Mouse (Mus musculus) midbrain, embryonic 11.5 days (tissue): ENCODE measurements around the gene Tmem59l. TPM values are rescaled to one million over a fixed set of nuclear protein-coding genes. Genes with fewer than 3 reads are reported as not detected.

Experiments used
- ATAC-seq: fragments of 200-750 bp; cut with Nextera tagmentation; 2 replicates; pipeline ENCODE4 v1.8.0; 2017; ENCODE audit warnings: moderate TSS enrichment, moderate library complexity; ENCODE audit not compliant: low FRiP score
- DNase-seq: peaks from one replicate; pipeline ENCODE4 v3.0.0; 2015; ENCODE audit warnings: low spot score; ENCODE audit errors: missing footprints
- H3K27ac ChIP-seq: fragments of 300-500 bp; sonication (generic); 2 replicates; pipeline ENCODE4 v1.5.1; 2014; ENCODE audit warnings: low read depth, low read length
- H3K27me3 ChIP-seq: fragments of 300-500 bp; sonication (generic); 2 replicates; pipeline ENCODE4 v1.6.1; 2014; ENCODE audit warnings: mild to moderate bottlenecking, low read length, moderate library complexity, mixed read lengths; ENCODE audit not compliant: control insufficient read depth, insufficient read depth
- H3K36me3 ChIP-seq: fragments of 300-500 bp; sonication (generic); 2 replicates; pipeline ENCODE4 v1.6.1; 2014; ENCODE audit warnings: mild to moderate bottlenecking, low read length, moderate library complexity, mixed read lengths; ENCODE audit not compliant: control insufficient read depth, insufficient read depth
- H3K4me1 ChIP-seq: fragments of 300-500 bp; sonication (generic); 2 replicates; pipeline ENCODE4 v1.6.1; 2014; ENCODE audit warnings: low read length; ENCODE audit not compliant: control insufficient read depth, insufficient read depth
- H3K4me2 ChIP-seq: fragments of 300-500 bp; sonication (generic); 2 replicates; pipeline ENCODE4 v1.6.1; 2014; ENCODE audit warnings: mild to moderate bottlenecking, moderate library complexity
- H3K4me3 ChIP-seq: fragments of 300-500 bp; sonication (generic); 2 replicates; pipeline ENCODE4 v1.5.1; 2014; ENCODE audit warnings: low read depth, low read length
- H3K9ac ChIP-seq: fragments of 300-500 bp; sonication (generic); 2 replicates; pipeline ENCODE4 v1.6.1; 2014; ENCODE audit warnings: low read length
- H3K9me3 ChIP-seq: fragments of 300-500 bp; sonication (generic); 2 replicates; pipeline ENCODE4 v1.6.1; 2016; ENCODE audit warnings: low read length; ENCODE audit not compliant: control insufficient read depth
- WGBS: fragments of 180-500 bp; shearing (Covaris S2); extraction: QIAGEN DNeasy Blood & Tissue Kit; methylation state at CpG from one replicate; pipeline ENCODE4 v1.1.7; 2014; 5-methylcytosine and 5-hydroxymethylcytosine counted together
- polyA plus RNA-seq: library from polyadenylated mRNA; unstranded; fragments of >200 nt; fragmentation: Nextera tagmentation; extraction: Ambion mirVana; gene quantifications from 2 replicates; pipeline ENCODE4 v1.2.1, GENCODE M21; 2014

Gene Tmem59l
- polyA plus RNA-seq, 1 experiment from 2014 or later, result 12.3 TPM

DNA sequence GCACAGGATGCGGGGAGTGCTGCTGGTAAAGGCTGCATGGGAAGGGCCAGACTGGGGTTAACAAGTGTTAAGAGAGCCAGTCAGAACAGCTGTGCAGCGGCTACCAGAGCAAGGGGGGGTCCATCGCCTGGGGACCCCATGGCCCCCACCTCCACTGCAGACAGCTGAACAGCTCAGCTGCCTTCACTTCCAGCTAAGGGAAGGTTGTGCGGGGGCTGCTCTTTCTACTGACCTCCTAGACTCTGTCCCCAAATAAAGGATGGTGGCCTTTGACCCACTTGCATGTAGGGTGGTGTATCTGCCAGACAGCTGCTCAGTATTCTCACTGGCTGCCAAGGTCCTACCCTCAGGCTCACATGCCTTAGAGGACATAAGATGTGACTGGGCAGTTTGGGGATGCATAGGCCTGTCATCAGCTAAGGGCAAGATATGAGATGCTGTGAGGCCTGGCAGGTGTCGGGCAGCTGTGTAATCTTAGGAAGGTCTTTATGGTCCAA lies 19.9 kb downstream of the Tmem59l start:
- peak; percentile 72 for DNase-seq
- Histone ChIP-seq H3K27ac (no peak overlapping the region), H3K27me3 (no peaks in the 10 kb centered on the region), H3K9ac (no peak overlapping the region), H3K36me3 (no peaks in the 10 kb centered on the region), H3K4me2 (no peak overlapping the region), H3K9me3 (no peaks in the 10 kb centered on the region), H3K4me3 (no peak overlapping the region), H3K4me1 (no peaks in the 10 kb centered on the region)
- ATAC-seq, result no peak
- WGBS, result 67% methylated on average over 5 of the region's 5 CpGs

DNA sequence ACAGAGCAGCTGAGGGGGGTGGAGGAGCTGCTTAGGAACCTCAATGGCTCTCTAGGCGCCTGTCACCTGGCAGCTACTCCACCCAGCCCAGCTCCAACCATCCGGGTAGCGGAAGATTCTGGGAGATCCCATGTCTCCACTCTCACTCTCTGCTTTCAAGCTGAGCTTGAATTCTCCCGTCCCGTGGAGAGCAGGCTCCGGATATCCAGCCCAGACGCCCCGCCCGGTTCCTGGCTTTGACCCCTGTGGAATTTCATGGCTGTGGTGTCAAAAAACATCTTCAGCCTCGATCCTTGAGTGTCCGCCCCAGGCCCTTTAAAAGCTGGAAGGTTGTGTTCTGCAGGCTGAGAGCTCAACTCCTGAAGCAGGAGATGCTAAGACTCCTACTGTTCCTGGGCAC lies 20.4 kb downstream of the Tmem59l start:
- Histone ChIP-seq H3K9ac (no peak overlapping the region), H3K36me3 (no peaks in the 10 kb centered on the region), H3K27me3 (no peaks in the 10 kb centered on the region), H3K9me3 (no peaks in the 10 kb centered on the region), H3K4me1 (no peaks in the 10 kb centered on the region), H3K4me2 (no peak overlapping the region), H3K4me3 (no peak overlapping the region), H3K27ac (no peak overlapping the region)
- 75% methylated on average over 11 of the region's 11 CpGs for WGBS
- peak; percentile 14 for DNase-seq
- no peak for ATAC-seq

DNA sequence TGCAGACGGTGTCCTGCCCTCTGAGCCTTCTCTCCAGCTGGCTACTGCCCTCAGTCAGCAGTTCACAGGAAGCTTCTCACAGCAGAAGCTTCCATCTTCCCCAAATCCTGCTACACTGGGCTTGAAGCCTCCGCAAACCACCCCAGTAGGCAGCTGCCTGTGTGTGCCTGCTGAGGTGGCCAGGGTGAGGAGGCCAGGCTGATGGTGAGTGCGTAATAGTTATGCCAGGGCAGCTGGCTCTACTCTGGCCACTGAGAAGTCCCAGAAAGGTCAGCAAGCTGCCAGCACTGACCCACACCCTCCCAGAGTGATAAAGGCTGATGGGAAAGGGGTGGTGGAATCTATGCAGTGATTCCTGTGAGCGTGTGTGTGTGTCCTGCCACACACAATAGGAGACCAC lies 20.9 kb downstream of the Tmem59l start:
- H3K9me3 ChIP-seq, result no peaks in the 10 kb centered on the region

DNA sequence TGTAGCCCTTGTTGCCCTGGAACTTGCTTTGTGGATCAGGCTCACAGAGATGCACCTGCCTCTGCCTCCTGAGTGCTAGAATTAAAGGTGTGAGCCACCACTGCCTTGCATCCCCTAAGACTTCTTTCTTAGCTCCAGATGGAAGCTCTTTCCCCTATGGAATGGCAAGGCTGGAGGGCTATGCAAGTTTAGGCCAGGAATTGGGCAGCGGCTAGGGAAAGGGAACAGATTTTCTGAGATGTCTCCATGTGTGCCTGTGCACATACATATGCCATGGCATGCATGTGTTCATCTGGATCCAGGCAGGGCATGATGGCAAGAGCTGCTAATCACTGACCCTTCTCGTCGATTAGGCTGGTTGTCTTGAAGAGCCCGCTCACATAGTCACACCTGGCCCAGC lies 21.5 kb downstream of the Tmem59l start:
- 96% methylated on average over 4 of the region's 4 CpGs for WGBS
- Histone ChIP-seq H3K36me3 (no peaks in the 10 kb centered on the region), H3K4me3 (no peak overlapping the region), H3K27ac (no peak overlapping the region), H3K4me2 (no peak overlapping the region), H3K9me3 (no peaks in the 10 kb centered on the region), H3K27me3 (no peaks in the 10 kb centered on the region), H3K4me1 (no peaks in the 10 kb centered on the region), H3K9ac (no peak overlapping the region)
- DNase-seq, result no peak
- ATAC-seq, result no peak

More for the DNA sequence above, 20.9 kb downstream of the Tmem59l start:
- H3K9ac ChIP-seq, result no peak overlapping the region
- no peak overlapping the region for H3K4me3 ChIP-seq
- 81% methylated on average over 4 of the region's 4 CpGs for WGBS
- H3K27ac ChIP-seq, result no peak overlapping the region
- H3K4me2 ChIP-seq, result no peak overlapping the region
- DNase-seq (peak; percentile 53), ATAC-seq (no peak)
- no peaks in the 10 kb centered on the region for H3K36me3 ChIP-seq
- H3K4me1 ChIP-seq, result no peaks in the 10 kb centered on the region
- no peaks in the 10 kb centered on the region for H3K27me3 ChIP-seq

DNA sequence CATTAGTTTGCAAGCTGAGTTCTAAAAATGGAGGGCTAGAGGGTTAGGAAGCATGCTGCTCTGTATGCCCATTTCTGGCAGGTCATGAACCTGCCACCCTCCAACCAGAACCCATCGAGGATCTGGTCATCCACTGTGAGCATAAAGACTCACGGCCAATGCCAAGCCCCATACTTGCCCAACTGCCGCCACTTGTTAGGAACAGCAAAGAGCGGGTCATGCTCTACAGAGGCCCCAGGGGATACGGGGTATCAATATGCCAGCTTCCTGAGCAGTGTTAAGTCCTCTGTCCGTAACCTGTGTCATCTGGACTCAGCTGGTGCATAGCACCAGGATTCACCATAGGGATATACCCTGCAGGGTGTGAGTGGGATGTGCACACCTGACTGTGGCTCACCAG lies 23.0 kb downstream of the Tmem59l start:
- Histone ChIP-seq H3K36me3 (no peaks in the 10 kb centered on the region), H3K9ac (no peak overlapping the region), H3K9me3 (no peaks in the 10 kb centered on the region; the same call in 1 of the 2 replicates), H3K4me1 (no peaks in the 10 kb centered on the region), H3K27me3 (no peaks in the 10 kb centered on the region), H3K27ac (no peak overlapping the region), H3K4me3 (no peak overlapping the region), H3K4me2 (no peak overlapping the region)
- DNase-seq, result no peak
- WGBS, result 94% methylated on average over 6 of the region's 6 CpGs
- ATAC-seq, result no peak

DNA sequence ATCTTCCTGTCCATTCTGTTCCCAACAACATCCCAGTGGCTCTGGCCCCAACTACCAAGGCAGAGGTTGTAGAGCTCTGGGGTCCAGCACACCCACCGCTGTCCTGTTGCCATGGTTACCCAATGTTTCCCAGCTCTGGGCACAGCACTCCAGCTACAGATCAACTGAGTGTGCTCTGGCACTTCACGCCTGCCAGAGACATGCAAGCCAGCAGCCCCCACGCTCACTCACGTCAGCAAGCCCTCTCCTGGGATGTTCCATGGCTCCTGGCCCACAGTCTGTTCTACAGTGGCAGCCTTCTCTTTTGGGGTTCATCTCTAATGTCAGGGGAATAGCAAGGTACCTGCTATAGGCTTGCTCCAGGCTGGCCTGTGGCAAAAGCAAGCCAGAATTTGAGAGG lies 23.9 kb downstream of the Tmem59l start:
- no peak for ATAC-seq
- H3K36me3 ChIP-seq, result no peaks in the 10 kb centered on the region

DNA sequence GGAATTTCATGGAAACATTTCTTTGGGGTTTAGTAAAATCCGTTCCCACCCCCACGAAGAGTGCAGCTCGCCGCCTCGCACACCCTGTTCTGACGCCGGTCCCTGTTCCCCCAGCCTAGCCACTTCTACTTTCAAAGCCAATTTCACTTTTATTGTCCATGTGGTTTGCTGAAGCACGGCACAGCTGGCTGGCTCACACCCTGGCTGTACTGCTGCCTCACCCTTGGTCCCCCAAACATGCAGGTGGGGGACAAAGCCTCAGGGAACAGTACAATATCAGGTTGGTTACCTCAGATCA lies 24.7 kb downstream of the Tmem59l start:
- 92% methylated on average over 8 of the region's 8 CpGs for WGBS
- Histone ChIP-seq H3K9ac (no peak overlapping the region), H3K4me1 (no peaks in the 10 kb centered on the region), H3K27me3 (no peaks in the 10 kb centered on the region), H3K4me2 (no peak overlapping the region), H3K27ac (no peak overlapping the region), H3K4me3 (no peak overlapping the region), H3K36me3 (no peaks in the 10 kb centered on the region), H3K9me3 (no peaks in the 10 kb centered on the region; the same call in 1 of the 2 replicates)
- DNase-seq (no peak), ATAC-seq (no peak)

More for the DNA sequence above, 23.9 kb downstream of the Tmem59l start:
- no peaks in the 10 kb centered on the region for H3K27me3 ChIP-seq
- H3K27ac ChIP-seq, result no peak overlapping the region
- no peak overlapping the region for H3K4me3 ChIP-seq
- no peaks in the 10 kb centered on the region for H3K4me1 ChIP-seq
- no peaks in the 10 kb centered on the region; the same call in 1 of the 2 replicates for H3K9me3 ChIP-seq
- H3K9ac ChIP-seq, result no peak overlapping the region
- 80% methylated on average over 4 of the region's 4 CpGs for WGBS
- no peak overlapping the region for H3K4me2 ChIP-seq
- DNase-seq, result peak; percentile 59

DNA sequence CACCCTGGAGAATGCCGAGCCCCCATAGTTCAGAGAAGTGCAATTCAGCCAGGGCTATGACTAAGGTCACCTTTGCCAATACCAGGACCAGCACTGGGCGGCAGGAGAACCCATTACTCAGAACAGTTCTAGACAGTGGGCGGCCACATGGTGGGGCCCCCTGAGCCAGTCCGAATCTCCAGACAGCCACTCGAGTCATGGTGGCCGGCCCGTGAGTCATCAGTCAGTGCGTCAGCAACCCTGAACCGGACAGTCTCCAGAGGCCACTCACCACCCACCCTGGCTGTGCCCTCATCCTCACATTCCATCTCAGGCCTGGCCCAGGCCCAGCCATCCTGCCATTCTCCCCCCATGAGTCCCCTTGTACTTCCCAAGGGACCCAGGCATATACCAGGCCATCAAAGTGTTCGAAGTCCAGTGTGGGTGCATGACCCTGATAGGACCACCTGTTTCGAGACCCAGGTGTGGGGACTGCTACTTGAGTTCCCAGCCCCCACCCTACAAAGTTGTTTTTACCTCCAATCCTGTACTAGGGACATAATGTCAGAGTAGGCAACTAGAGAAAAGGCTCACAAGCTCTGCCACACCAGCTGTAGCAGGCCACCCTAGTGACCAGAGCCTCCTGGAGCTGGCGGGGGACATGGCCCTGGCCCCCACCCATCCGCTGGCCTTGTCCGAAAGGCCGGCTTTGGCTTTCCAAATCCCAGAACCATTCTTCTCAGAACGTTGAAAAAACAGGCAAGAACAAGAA lies 25.2 kb downstream of the Tmem59l start:
- H3K4me1 ChIP-seq, result no peaks in the 10 kb centered on the region
- DNase-seq (peak; percentile 64), ATAC-seq (no peak)
- H3K4me3 ChIP-seq, result no peak overlapping the region
- H3K4me2 ChIP-seq, result no peak overlapping the region
- H3K9ac ChIP-seq, result no peak overlapping the region
- H3K36me3 ChIP-seq, result no peaks in the 10 kb centered on the region
- WGBS, result 91% methylated on average over 16 of the region's 16 CpGs
- no peaks in the 10 kb centered on the region for H3K27me3 ChIP-seq
- H3K27ac ChIP-seq, result no peak overlapping the region
- H3K9me3 ChIP-seq, result no peaks in the 10 kb centered on the region; the same call in 1 of the 2 replicates

DNA sequence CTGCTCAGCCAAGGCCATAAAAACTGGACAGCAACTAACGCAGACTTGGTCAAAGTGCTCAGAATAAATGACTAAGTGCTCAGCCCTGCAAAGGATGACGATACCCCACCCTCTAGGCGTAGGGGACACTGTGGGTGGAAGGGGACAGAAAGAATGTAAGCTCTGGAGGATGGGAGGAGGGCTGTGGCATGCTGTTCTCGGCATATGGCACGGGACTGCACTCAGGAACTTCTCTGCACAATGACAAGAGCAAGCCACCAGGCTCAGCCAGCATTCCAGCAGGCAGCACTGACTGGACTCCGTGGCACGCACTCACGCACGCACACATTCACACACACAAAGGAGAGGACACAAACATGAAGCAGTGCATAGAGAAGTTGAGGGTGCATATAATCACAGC lies 26.6 kb downstream of the Tmem59l start:
- no peak overlapping the region for H3K4me3 ChIP-seq
- no peak overlapping the region for H3K4me2 ChIP-seq
- DNase-seq (peak; percentile 60), ATAC-seq (no peak)
- no peak overlapping the region for H3K27ac ChIP-seq
- no peaks in the 10 kb centered on the region for H3K27me3 ChIP-seq
- H3K9ac ChIP-seq, result no peak overlapping the region
- H3K36me3 ChIP-seq, result no peaks in the 10 kb centered on the region
- whole genome bisulfite sequencing, result 88% methylated on average over 9 of the region's 9 CpGs
- no peaks in the 10 kb centered on the region; the same call in 1 of the 2 replicates for H3K9me3 ChIP-seq
- H3K4me1 ChIP-seq, result no peaks in the 10 kb centered on the region
